Mouse (Mus musculus) forebrain, embryonic 16.5 days (tissue): Measurements from ENCODE around the gene Adad1. TPM values are rescaled to one million over a fixed set of nuclear protein-coding genes. Genes with fewer than 3 reads are reported as not detected.

Source experiments
- ATAC-seq: fragments of 200-750 bp; cut with Nextera tagmentation; 2 replicates; pipeline ENCODE4 v1.8.0; 2017; ENCODE audit warnings: mild to moderate bottlenecking, moderate library complexity
- H3K27ac ChIP-seq: fragments of 300-500 bp; sonication (generic); 2 replicates; pipeline ENCODE4 v1.5.1; 2014; ENCODE audit warnings: low read length, control low read depth
- H3K27me3 ChIP-seq: fragments of 300-500 bp; sonication (generic); replicated peaks from 2 replicates; pipeline ENCODE4 v1.6.1; 2014; ENCODE audit warnings: low read length; ENCODE audit not compliant: control insufficient read depth, insufficient read depth
- H3K36me3 ChIP-seq: fragments of 300-500 bp; sonication (generic); 2 replicates; pipeline ENCODE4 v1.6.1; 2014; ENCODE audit not compliant: control insufficient read depth, insufficient read depth
- H3K4me1 ChIP-seq: fragments of 300-500 bp; sonication (generic); replicated peaks from 2 replicates; pipeline ENCODE4 v1.6.1; 2014; ENCODE audit warnings: low read length; ENCODE audit not compliant: control insufficient read depth, insufficient read depth
- H3K4me2 ChIP-seq: fragments of 300-500 bp; sonication (generic); 2 replicates; pipeline ENCODE4 v1.6.1; 2014; ENCODE audit warnings: mild to moderate bottlenecking, low read length, control low read depth
- H3K4me3 ChIP-seq: fragments of 300-500 bp; sonication (generic); replicated peaks from 2 replicates; pipeline ENCODE4 v1.5.1; 2014; ENCODE audit warnings: mild to moderate bottlenecking, low read length, control low read depth
- H3K9ac ChIP-seq: fragments of 300-500 bp; sonication (generic); replicated peaks from 2 replicates; pipeline ENCODE4 v1.6.1; 2014; ENCODE audit warnings: low read depth, low read length, control low read depth
- H3K9me3 ChIP-seq: fragments of 300-500 bp; sonication (generic); 2 replicates; pipeline ENCODE4 v1.6.1; 2016; ENCODE audit warnings: low read length; ENCODE audit not compliant: control insufficient read depth
- WGBS: fragments of 180-500 bp; shearing (Covaris S2); extraction: QIAGEN DNeasy Blood & Tissue Kit; methylation state at CpG from one replicate; pipeline ENCODE4 v1.1.7; 2014; 5-methylcytosine and 5-hydroxymethylcytosine counted together
- polyA plus RNA-seq: library from polyadenylated mRNA; unstranded; fragments of >200 nt; fragmentation: Nextera tagmentation; extraction: Ambion mirVana; gene quantifications from 2 replicates; pipeline ENCODE4 v1.2.1, GENCODE M21; 2015

The Adad1 gene
- polyA plus RNA-seq, 1 experiment from 2014 or later: 0.47 TPM

DNA sequence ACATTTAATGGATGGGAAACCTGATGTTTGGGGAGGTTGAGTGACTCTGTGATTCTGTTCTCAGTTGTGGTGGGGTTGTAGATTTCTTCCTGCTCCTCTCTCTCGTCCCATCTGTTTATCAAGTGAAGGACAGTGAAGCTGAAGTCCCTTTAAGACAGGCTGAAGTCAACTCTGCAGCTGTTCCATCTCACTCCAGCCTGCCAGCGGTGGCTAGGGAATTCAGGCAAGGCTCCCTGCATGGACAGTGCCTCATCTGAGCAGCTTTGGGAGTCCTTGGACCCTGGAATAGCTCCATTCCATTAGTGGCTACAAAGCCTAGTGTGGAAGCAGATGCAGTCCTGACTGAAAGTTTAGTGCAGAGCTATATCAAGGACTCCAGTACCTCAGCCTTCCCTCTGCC, 65.7 kb downstream of the Adad1 start:
- Histone ChIP-seq H3K9ac (no peak overlapping the region), H3K27me3 (no peaks in the 10 kb centered on the region), H3K4me1 (no peaks in the 10 kb centered on the region), H3K4me2 (no peak overlapping the region), H3K9me3 (no peaks in the 10 kb centered on the region), H3K36me3 (no peaks in the 10 kb centered on the region), H3K4me3 (no peak overlapping the region), H3K27ac (no peak overlapping the region)
- no peak for ATAC-seq
- 82% methylated on average over 2 of the region's 2 CpGs for WGBS

GRCm38 (mm10) chr3:37137231-37137630, 73.9 kb downstream of the Adad1 start:
- no peaks in the 10 kb centered on the region for H3K36me3 ChIP-seq
- WGBS: 82% methylated on average over 4 of the region's 4 CpGs
- no peak overlapping the region for H3K4me2 ChIP-seq
- no peaks in the 10 kb centered on the region for H3K27me3 ChIP-seq
- H3K27ac ChIP-seq: no peak overlapping the region
- H3K9me3 ChIP-seq: no peaks in the 10 kb centered on the region
- no peak overlapping the region for H3K4me3 ChIP-seq
- ATAC-seq: no peak
- no peak overlapping the region for H3K9ac ChIP-seq
- no peaks in the 10 kb centered on the region for H3K4me1 ChIP-seq

GRCm38 (mm10) chr3:37139192-37139591, 75.9 kb downstream of the Adad1 start:
- 81% methylated on average over 3 of the region's 3 CpGs for WGBS
- Histone ChIP-seq H3K27ac (no peak overlapping the region), H3K36me3 (no peaks in the 10 kb centered on the region), H3K4me3 (no peak overlapping the region), H3K4me2 (no peak overlapping the region), H3K4me1 (no peaks in the 10 kb centered on the region), H3K9ac (no peak overlapping the region), H3K27me3 (no peaks in the 10 kb centered on the region), H3K9me3 (no peaks in the 10 kb centered on the region)
- no peak for ATAC-seq

- H3K36me3 ChIP-seq: no peaks in the 10 kb centered on the region
- no peaks in the 10 kb centered on the region for H3K27me3 ChIP-seq
- H3K9me3 ChIP-seq: no peaks in the 10 kb centered on the region
- H3K4me2 ChIP-seq: no peak overlapping the region
- H3K9ac ChIP-seq: no peak overlapping the region
- no peaks in the 10 kb centered on the region for H3K4me1 ChIP-seq
- no peak overlapping the region for H3K4me3 ChIP-seq
- no peak overlapping the region for H3K27ac ChIP-seq
- no peak for ATAC-seq
- WGBS: 92% methylated on average over 6 of the region's 6 CpGs
Observed at GRCm38 (mm10) chr3:37140168-37140906, 77.0 kb downstream of the Adad1 start.

DNA sequence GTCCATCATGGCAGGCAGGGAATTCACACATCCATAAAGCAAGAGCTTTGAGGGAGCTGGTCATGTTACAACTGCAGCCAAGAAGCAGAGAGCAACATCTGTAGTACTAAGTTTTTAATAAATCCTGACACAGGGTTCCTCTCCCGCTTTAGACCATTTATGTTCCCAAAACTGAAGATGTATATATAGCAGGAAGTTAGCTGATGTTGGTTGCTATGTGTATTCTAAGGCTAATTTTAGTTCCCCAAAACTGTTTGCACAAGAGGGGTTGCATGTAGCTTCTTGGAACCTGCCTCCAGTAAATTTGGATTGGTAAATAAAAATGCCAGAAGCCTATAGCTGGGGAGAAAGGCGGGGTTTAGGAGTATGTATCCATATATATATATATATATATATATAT, 78.5 kb downstream of the Adad1 start:
- no peaks in the 10 kb centered on the region for H3K4me1 ChIP-seq
- ATAC-seq: no peak
- WGBS: 86% methylated on average over 2 of the region's 2 CpGs

GRCm38 (mm10) chr3:37144979-37145378, 81.7 kb downstream of the Adad1 start:
- Histone ChIP-seq H3K9ac (no peak overlapping the region), H3K27ac (no peak overlapping the region), H3K36me3 (no peaks in the 10 kb centered on the region), H3K9me3 (no peaks in the 10 kb centered on the region), H3K4me3 (no peak overlapping the region), H3K4me2 (no peak overlapping the region), H3K27me3 (no peaks in the 10 kb centered on the region), H3K4me1 (no peaks in the 10 kb centered on the region)
- ATAC-seq: no peak
- 69% methylated on average over 1 of the region's 1 CpGs for WGBS

More for the DNA sequence above, 78.5 kb downstream of the Adad1 start:
- H3K27ac ChIP-seq: no peak overlapping the region
- H3K4me3 ChIP-seq: no peak overlapping the region
- H3K9me3 ChIP-seq: no peaks in the 10 kb centered on the region
- H3K4me2 ChIP-seq: no peak overlapping the region
- no peaks in the 10 kb centered on the region for H3K36me3 ChIP-seq
- no peak overlapping the region for H3K9ac ChIP-seq
- H3K27me3 ChIP-seq: no peaks in the 10 kb centered on the region

- no peak overlapping the region for H3K4me3 ChIP-seq
Observed at GRCm38 (mm10) chr3:37146406-37146805, 83.1 kb downstream of the Adad1 start.

DNA sequence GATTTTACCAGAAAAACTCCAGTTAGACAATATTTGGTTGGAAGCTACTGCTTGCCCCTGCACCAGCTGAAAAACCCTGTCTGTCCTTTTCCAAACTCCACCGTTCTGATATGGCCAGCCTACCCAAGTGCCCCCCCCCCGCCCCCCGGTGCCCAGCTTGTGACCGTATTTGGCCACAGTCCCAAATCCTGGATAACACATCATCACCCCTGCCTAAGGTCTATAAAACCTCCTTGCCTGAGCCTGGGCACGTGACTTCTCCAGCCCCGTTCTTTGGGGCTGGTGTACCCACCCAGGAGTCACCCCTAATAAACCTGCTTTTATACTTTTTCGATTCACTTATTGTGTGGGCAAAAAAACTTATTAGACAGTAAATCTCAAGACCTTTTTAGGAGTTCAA, 83.5 kb downstream of the Adad1 start:
- no peak for ATAC-seq
- Histone ChIP-seq H3K4me2 (no peak overlapping the region), H3K9me3 (no peaks in the 10 kb centered on the region), H3K9ac (no peak overlapping the region), H3K36me3 (no peaks in the 10 kb centered on the region), H3K27ac (no peak overlapping the region), H3K4me3 (no peak overlapping the region), H3K4me1 (no peaks in the 10 kb centered on the region), H3K27me3 (no peaks in the 10 kb centered on the region)
- WGBS: 71% methylated on average over 7 of the region's 7 CpGs

More at GRCm38 (mm10) chr3:37146406-37146805, 83.1 kb downstream of the Adad1 start:
- no peaks in the 10 kb centered on the region for H3K36me3 ChIP-seq
- H3K4me1 ChIP-seq: no peaks in the 10 kb centered on the region
- ATAC-seq: no peak
- H3K4me2 ChIP-seq: no peak overlapping the region
- no peak overlapping the region for H3K9ac ChIP-seq
- H3K27ac ChIP-seq: no peak overlapping the region
- no peaks in the 10 kb centered on the region for H3K27me3 ChIP-seq
- 35% methylated on average over 8 of the region's 8 CpGs for WGBS
- no peaks in the 10 kb centered on the region for H3K9me3 ChIP-seq

- H3K9ac ChIP-seq: no peak overlapping the region
- 94% methylated on average over 10 of the region's 10 CpGs for WGBS
- no peaks in the 10 kb centered on the region for H3K4me1 ChIP-seq
- no peak for ATAC-seq
- no peak overlapping the region for H3K27ac ChIP-seq
- no peak overlapping the region for H3K4me2 ChIP-seq
- H3K4me3 ChIP-seq: no peak overlapping the region
- H3K9me3 ChIP-seq: no peaks in the 10 kb centered on the region
- no peaks in the 10 kb centered on the region for H3K27me3 ChIP-seq
- H3K36me3 ChIP-seq: no peaks in the 10 kb centered on the region
Observed at GRCm38 (mm10) chr3:37152274-37152673, 88.9 kb downstream of the Adad1 start.

DNA sequence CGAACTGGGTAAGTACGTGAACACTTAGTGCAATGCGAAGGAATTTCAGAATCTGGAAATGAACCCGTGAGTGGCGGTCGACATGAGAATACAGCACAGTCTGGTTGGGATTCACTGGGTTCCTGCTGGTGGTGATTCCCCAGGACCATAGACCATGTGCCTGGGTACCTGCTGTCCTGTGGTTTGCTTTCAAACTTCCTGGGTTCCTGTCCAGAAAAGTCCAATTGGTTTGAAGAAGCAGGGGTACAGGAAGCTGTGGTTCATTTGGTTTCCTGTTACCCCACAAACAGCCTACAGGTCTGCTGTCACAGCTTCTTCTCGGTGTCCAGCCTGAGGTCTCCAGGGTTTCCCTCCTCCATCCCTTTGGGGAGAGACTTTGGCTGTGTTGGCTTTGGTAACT, 89.7 kb downstream of the Adad1 start:
- H3K4me3 ChIP-seq: no peak overlapping the region
- WGBS: 92% methylated on average over 7 of the region's 7 CpGs

More for the DNA sequence above, 89.7 kb downstream of the Adad1 start:
- H3K27ac ChIP-seq: no peak overlapping the region
- ATAC-seq: no peak
- no peaks in the 10 kb centered on the region for H3K27me3 ChIP-seq
- no peaks in the 10 kb centered on the region for H3K9me3 ChIP-seq
- H3K4me1 ChIP-seq: no peaks in the 10 kb centered on the region
- no peak overlapping the region for H3K4me2 ChIP-seq
- no peak overlapping the region for H3K9ac ChIP-seq
- no peaks in the 10 kb centered on the region for H3K36me3 ChIP-seq
